Mouse (Mus musculus) brain, embryonic 14.5 days (tissue): ENCODE data around the gene Gm11114.

Experiments
- CTCF ChIP-seq: fragments of 200-500 bp; IDR thresholded peaks from 2 replicates; pipeline ENCODE4 v1.5.1; 2012; ENCODE audit warnings: inconsistent platforms, mild to moderate bottlenecking, moderate library complexity, borderline replicate concordance; ENCODE audit not compliant: insufficient read depth, insufficient read length; ENCODE audit errors: extremely low read depth
- POLR2A ChIP-seq: fragments of 200-500 bp; IDR thresholded peaks from 2 replicates; pipeline ENCODE4 v1.6.1; 2012; ENCODE audit warnings: mild to moderate bottlenecking, inconsistent platforms, borderline replicate concordance; ENCODE audit not compliant: poor library complexity, insufficient read depth, insufficient read length, severe bottlenecking; ENCODE audit errors: extremely low read depth

DNA sequence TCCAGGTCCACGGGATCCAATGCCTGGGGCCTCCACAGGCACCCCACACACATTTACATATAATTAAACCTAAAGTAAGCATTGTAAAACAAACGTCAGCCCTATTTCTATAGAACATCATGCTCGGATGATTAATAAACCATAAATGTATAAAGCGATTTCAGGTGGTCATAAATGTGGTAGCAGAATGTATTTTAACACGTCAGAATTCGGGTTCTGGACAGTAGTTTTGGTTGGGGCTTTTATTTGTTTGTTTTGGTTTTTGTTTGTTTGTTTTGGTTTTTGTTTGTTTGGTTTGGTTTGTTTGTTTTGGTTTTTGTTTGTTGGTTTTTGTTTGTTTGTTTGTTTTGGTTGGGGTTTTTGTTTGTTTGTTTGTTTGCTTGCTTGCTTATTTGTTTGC lies at the start of gene Gm11114:
- no peak for TF ChIP-seq POLR2A
- no peak for TF ChIP-seq CTCF
